Mouse (Mus musculus) hematopoietic stem cell, adult 5-6 weeks (primary cell): ENCODE results near the gene Tcp11l1. TPM values are rescaled to one million over a fixed set of nuclear protein-coding genes. Genes with fewer than 3 reads are reported as not detected.

ENCODE experiments used
- ATAC-seq, 2 experiments: fragments of 125-278 bp in 1 of 2; replicated peaks in 1 of 2; 2 replicates each; pipeline ENCODE4 v1.8.0; 2016 to 2017; ENCODE audit warnings: inconsistent platforms in 2 of 2, mild to moderate bottlenecking in 2 of 2, moderate number of reproducible peaks in 2 of 2, low read depth in 1 of 2, moderate TSS enrichment in 1 of 2; ENCODE audit not compliant: low FRiP score in 2 of 2, poor library complexity in 2 of 2, severe bottlenecking in 2 of 2, insufficient read depth in 1 of 2, low TSS enrichment in 1 of 2
- total RNA-seq: library from RNA; stranded (forward); fragments of 172-1452, 232-1000 nt; gene quantifications from 2 replicates; pipeline ENCODE4 v1.2.3, GENCODE M21; 2017

The Tcp11l1 gene
- total RNA-seq, 1 experiment from 2014 or later: 15.9 TPM

DNA sequence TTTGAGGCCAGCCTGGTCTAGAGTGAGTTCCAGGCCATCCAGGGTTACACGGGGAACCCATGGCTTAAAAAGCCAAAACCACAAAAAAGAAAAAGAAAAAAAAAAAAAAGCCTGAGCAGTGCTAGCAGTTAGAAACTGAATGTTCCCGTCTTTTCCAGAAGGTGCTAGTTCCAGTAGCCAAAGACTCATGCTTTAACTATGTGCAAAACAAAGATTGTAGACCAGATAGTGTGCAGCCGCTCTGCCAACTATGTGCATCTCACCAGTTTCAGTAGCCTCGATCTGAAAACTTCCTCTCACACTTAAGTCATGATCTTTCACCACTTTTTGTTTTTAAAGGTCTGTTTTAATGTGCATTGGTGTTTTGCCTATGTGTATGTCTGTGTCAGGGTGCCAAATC is 5.9 kb upstream of the Tcp11l1 start:
- ATAC-seq: no peak

DNA sequence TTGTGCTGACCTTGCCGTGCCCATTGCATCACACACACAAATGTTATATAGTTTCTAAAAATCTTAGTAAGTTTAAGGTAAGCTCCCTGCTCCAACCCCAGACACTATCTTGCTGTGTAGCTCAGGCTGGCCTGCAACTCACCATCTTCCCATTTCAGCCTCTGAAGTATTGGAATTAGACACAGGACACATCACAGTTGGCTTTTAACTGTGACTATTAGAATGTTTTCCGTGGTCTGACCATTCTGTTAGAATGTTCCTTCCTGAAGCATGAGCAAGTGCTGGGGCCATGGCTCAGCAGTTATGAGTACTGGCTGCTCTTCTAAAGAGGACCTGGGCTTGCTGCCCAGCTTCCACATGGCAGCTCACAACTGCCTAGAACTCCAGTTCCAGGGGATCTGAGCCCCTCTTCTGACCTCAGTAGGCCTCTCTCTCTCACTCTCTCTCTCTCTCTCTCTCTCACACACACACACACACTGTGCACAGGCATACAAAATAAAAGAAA is 5.3 kb upstream of the Tcp11l1 start:
- peak; percentile 46 to 60; a peak in 1 of 4 replicates for ATAC-seq

DNA sequence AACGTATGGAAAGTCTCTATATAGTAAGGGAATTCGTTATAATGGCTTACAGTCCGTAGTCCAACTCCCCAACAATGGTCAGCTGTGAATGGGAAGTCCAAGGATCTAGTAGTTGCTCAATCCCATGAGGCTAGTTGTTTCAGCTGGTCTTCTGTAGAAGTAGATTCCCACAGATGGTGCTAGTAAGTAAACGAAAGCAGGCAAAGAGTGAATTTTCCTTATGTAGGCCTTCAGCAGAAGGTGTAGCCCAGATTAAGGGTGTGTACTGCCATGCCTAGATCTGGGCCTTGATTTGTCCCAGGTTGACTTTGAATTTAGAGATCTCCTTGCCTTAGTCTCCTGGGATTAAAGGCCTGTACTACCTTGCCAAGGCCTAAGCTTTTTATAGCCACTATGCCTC is 4.3 kb upstream of the Tcp11l1 start, which contains the start of gene Pin1rt1:
Pin1rt1 (minus strand) TSS at position 101 of the 400 bp plus-strand sequence.
- ATAC-seq: no peak

DNA sequence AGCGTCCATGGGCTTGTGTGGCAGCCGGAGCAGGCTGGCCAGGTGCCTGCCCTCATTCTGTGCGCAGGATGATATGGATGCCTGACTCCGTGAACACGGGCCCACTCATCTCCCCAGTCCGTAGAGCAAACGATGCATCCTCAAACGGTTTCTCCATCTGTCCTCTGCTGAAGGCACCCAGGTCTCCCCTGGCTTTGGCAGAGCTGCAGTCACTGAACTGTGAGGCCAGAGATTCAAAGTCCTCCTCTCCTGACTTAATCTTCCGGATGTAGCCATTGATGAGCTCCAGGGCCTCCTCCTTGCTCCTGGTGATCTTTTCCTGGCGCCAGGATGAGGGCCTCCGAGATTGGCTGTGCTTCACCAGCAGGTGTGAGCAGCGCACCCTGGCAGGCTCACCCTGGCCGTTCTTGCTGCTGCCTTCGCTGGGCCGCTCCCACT is 2.3 kb upstream of the Tcp11l1 start:
- no peak for ATAC-seq

DNA sequence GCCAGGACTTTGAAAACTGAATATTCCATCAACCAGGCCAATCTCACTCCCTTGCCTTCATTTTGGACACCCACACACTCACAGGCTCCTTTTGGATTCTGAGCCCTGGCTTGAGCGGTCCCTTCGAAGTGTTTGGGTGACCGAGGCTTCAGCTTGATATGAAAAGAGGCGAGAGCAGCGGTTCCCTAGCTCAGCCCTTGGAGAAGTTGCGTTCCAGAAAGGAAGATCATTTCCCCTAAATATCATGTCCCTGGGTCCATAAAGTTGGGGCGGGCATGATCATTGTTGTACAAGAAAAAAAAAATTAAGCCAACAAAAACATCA is 479 bp upstream of the Tcp11l1 start:
- ATAC-seq: peak in 1 of 2 experiments; percentile 19; a peak in 1 of 4 replicates

DNA sequence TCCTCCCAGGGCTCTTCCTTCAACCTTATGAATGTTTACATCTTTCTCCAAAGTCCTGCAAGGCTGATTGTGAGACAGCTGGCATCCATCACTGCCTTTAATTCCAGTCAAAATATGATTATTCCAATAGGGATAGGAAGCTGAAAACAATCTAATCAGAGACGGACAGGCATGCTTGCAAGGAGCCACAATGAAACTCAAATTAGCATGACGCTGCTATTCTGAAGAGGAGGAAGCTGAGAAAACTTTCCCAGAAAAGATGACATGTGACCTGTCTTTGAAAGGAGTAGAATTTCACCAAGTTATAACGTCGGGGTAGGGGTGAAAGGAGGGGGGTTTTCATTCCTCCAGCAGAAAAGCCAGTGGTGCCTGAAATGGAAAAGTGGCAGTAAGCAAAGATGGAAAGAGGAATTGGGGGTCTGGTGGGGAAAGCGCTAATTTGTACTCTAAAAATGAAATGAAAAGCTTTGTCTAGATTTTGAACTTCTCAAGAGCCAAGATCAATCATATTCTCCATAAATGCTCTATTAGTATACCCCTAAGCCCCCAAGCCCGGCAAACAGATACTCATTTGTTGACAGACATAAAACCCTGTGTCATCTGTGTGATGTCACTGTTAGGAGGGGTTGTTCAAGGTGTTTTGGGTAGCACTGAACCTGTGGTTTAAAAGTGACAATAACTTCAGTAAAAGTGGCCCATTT is 1.1 kb downstream of the Tcp11l1 start:
- peak in 1 of 2 experiments; percentile 38; a peak in 1 of 4 replicates for ATAC-seq

DNA sequence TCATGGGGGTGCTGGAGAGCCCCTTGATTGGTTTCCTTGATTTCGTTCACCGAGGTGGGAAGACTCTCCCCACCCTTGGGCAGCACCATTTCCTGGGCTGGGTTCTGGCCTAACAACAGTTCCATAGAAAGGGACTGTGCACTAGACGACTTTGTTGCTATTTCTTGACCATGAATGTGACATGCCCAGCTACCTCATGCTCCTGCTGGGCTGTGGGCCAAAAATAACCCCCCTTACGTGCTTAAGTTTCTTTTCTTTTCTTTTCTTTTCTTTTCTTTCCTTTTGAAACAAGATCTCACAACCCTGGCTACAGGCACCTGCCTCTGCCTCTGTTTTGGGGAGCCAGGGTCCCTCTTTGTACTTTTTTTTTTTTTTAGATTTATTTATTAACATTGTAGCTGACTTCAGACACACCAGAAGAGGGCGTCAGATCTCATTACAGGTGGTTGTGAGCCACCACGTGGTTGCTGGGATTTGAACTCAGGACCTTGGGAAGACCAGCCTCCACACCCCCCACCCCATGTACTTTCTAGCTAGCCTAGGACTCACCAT is 2.1 kb downstream of the Tcp11l1 start:
- no peak for ATAC-seq

DNA sequence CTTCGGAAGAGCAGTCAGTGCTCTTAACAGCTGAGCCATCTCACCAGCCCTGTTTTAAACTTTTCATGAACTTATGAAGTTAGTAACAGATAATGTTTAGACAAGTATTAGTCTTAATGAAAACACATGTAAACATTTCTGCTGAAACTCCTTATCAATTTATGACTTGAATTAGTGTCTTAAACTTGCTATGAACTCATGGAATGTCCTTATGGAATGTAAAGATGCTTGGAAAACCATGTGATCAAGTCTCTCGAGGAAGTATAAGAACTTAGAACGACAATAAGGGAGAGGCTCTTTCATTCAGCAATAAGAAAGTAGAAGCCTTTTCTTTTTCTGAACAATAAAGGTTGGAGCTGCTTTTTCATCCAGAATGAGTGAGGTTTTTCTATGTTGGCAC is 7.6 kb downstream of the Tcp11l1 start:
- no peak for ATAC-seq

DNA sequence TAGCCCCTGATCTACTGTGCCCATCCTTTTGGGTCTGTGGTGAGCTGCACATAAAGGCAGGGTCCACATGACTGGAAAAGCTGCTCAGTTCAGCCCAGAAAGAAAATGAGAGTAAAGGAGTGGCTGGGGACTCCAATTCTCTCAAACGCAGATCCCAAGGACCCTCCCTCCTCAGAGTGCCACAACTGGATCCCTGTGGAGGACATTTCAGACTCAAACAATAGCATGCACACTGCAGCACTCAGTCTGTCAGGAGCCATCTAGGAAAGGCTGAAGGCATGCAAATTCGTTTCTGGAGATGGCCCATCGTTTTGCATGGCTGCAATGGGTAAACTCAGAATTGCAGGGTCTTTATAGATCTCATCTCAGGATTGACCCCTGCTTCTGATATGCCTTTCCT is 8.8 kb downstream of the Tcp11l1 start:
- ATAC-seq: no peak

DNA sequence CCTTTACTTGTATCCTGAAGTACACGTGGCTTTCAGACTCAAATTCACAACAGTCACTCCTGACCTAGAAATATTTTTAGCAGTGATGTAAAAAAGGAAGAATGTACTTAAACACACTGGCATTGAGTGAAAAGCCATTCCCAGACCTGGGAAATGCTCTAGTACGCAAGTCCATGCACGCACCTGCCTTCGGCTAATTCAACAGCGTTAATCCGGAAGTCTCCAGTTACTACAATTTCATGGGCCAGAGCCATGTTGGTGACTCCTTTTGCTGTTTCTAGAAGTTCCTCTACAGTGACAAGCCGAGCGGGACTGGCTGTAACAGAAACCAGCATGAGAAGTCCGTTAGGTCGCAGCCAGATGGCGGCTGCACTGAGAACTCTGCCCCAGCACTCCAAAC is 12.3 kb downstream of the Tcp11l1 start:
- no peak for ATAC-seq

DNA sequence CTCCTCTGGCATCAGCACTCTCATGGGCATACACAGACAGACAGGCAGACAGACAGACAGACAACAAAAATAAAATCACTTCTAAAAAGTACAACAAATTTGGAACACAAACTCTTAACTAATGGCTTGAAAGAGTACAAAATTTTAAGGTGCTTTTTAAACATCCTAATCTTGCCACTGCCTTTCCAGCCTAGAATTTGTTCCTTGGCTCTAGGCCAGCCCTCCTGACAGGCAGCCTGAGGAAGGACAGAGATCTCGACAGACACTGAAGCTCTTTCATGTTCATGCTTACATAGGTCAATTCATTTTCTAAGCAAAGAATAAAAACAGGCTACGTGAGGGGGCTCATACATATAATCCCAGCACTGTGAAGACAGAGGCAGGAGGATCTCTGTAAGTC is 19.4 kb downstream of the Tcp11l1 start:
- no peak for ATAC-seq

DNA sequence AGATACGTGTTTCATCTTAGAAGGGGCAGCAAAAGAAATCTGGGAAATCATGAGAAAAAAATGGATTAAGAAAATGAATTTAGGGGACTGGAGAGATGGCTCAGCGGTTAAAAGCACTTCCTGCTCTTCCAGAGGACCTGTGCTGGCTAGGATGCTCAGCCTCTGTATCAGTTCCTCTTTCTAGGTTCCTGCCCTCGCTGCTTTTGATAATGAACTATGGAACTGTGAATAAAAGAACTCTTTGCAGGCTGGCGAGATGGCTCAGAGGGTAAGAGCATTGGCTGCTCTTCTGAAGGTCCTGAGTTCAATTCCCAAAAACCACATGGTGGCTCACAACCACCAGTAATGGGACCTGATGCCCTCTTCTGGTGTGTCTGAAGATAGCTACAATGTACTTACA is 21.2 kb downstream of the Tcp11l1 start:
- peak; percentile 44 to 80; a peak in 3 of 4 replicates for ATAC-seq

DNA sequence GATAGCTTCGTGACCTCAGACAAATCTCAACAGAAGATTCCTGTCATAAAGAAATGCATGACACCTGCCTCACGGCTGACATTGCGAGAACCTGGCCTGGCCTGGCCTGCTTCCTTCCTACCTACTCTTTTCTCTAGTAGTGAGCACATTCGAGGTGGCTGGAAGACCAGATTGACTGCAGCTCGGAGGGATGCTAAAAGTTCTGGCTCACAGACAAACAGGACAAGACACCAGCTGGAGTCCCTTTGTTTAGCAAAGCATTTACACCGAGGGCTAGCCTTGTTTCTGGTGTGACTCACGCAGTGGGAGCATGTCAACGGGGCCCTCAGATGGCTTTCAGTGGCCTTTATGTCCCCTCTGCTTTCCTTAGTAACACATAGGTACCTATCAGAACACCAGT is 23.2 kb downstream of the Tcp11l1 start:
- no peak for ATAC-seq

DNA sequence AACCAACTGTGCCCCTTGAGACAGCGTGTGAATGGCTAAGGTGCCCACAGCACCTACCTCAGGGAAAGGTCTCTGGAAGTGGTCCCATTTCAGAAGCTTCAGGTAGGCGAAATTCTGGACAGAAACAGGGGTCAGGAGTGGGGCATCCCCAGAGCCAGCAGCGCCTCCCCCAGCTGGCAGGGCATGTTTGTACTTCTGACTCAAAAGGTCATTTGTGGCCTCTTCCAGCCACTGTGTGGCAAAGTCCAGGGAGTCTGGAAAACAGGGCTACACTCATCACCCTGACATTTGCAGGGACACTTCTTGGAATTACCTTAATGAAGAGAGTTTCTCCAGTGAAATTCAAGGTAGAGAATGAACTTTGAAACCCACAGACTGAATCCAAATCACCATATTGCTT is 23.6 kb downstream of the Tcp11l1 start:
- no peak for ATAC-seq

DNA sequence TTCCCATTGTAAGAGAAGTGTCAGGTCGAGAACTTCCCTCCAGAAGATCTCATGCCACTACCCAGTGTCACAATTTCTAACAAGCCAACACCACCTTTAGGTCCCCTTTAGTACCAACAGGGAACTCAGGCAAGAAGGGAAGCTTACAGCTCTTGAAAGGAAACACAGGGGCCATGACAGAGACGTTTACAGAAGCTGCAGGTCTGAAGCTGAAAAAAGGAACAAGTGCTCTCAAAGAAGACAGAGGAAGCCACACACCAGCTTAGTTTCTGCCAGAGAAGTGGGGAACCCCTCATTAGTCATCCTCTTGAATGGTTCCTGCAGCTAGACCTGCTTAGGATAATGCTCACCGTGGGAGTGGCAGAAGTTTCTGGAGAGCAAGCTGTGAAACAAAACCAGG is 24.7 kb downstream of the Tcp11l1 start:
- ATAC-seq: peak; percentile 71 to 83

DNA sequence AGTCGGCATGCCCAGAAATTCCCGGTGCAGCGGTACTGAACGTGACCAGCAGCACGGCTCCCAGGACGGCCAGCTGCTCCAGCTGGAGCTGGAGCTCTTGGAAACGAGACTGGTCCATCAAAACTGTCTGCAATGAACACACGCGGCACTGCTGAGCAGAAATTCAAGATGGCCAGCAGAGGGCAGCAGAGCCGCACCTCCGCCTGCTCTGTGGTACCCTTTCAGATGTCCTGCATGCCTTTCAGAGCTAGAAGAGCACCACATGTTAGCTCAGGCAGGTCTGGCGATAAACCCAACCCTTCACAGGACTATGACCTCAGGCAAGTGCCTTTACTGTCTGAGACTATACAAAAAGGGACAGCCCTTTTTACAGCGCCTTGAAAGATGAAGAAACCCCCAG is 26.6 kb downstream of the Tcp11l1 start:
- peak; percentile 76 to 80 for ATAC-seq

DNA sequence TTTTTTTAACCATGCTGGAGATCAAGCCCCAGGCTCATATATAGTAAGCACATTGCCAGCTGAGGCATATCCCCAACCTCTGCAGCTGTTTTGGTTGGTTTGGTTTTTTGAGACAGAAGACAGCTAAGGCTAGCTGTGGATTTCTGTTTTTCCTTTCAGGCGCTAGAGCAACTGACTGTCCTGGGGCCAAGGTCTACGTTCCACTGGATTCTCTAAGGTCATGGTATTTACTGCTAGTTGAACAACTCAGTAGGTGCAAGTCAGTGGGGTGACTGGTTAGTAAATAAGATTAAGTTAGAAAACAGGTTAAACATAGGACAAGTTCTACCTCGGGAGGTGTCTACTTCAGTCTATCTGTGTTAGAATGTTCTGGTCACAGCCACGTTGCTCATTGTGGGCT is 27.2 kb downstream of the Tcp11l1 start:
- ATAC-seq: no peak

DNA sequence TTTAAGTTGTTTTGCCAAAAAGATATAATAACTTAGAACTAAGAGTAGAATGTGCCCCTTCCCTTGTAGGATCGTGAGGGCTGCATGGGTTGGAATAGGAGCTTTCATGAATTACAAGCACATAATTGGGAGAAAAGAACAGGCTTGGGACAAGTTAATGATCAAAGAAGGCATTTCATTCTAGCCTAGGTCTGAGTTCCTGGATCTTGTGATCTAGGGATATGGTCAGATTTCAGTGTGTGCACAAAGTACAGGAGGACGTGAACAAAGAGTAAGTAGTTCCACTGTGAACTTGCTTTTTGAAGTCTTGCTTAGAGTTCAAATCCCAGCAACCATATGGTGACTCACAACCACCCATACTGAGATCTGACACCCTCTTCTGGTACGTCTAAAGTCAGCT is 34.6 kb downstream of the Tcp11l1 start:
- ATAC-seq: no peak

DNA sequence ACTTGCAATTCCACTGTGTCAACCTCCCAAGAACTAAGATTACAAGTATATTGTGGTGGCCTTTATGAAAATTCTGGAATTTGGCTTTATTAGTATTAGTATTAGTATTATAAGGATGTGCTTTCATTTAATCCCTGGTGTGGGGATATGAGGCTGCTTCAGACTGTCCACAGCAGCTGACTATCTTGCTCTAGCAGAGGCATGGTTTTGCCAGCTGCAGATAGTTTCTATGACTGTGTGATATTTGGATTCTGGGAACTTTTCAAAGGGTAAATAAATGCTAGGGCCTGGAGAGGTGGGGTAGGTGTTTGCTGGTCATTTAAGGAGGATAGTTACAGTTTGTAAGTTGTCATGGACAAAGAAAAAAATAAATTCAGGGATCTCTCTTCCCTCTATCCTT is 40.2 kb downstream of the Tcp11l1 start:
- ATAC-seq: no peak
